Mouse (Mus musculus): ENCODE data around the gene Prkcz.

Gene Prkcz

DNA sequence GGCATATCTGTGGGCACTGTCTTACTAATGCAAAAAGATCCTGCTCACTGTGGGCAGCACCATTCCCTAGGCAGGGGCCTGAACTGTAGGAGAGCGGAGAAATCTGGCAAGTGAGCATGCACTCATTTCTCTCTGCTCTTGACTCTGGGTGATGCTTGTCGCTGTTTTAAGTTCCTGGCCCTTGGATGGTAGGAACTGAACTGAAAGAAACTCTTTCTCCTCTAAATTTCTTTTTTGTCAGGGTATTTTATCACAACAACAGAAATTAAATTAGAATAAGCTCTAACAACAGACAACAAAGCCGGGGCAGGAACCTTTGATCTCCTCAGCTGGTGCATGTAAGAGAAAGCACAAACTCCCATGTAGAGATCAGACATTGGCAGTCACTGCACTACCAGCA, 46.1 kb downstream of the Prkcz start:
- no peak for DNase-seq (ENCODE audit: low read depth, low spot score)

DNA sequence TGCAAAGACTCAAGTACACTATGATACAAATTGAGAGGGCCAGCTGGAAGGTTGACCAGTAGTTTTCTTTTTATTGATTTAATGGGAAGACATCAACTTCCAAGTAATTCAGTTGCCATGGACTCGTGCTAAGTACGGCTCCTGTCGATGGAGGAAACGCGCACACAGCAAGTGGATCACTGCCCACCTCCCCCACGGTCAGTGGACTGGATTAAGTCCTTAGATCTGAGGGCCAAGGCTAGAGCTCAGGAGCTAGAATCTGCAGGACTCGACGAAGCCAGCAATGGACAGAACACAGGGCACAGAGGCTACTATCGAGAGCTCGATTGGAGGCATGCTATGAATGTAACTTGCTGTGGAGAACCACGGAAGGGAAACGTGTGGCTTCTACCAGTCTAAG, 52.5 kb downstream of the Prkcz start:
- no peak for DNase-seq (ENCODE audit: low read depth, low spot score)

DNA sequence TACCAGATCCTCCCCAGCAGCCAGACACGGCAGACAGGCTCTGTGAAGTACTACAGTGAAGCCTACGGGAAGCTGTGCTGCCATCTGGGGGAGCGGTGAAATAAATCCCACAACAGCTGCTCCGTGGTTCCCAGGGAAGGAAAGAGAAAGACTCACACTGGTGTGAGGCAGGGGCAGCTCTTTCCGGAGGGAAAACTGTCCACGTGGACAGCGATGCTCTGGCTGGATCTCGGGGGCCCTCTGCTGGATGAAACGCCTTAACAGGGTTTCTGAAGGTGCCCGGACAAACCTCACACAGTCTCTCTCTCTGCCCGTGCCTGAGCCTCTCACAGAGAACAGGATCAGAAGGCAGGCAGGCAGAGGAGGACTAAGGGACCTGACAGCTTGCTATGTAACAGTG, 53.1 kb downstream of the Prkcz start:
- DNase-seq (ENCODE audit: low read depth, low spot score): peak; percentile 97

DNA sequence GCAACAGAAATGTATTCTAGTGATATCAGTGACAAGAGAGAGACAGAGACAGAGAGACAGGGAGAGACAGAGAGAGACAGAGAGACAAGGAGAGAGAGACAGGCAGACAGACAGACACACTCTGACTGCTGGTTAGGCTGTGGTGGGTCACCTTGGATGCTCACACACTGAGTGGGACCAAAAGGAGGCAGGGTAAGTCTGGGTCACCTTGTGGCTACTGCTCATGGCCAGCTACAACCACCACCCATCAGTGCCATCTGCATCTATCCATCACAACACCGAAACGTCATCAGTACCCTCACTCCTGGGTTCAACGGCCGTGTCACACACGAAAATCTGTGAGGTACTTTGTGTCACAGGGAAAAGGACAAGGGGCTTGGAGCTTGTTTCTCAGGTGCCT, 53.6 kb downstream of the Prkcz start:
- no peak for DNase-seq (ENCODE audit: low read depth, low spot score)

DNA sequence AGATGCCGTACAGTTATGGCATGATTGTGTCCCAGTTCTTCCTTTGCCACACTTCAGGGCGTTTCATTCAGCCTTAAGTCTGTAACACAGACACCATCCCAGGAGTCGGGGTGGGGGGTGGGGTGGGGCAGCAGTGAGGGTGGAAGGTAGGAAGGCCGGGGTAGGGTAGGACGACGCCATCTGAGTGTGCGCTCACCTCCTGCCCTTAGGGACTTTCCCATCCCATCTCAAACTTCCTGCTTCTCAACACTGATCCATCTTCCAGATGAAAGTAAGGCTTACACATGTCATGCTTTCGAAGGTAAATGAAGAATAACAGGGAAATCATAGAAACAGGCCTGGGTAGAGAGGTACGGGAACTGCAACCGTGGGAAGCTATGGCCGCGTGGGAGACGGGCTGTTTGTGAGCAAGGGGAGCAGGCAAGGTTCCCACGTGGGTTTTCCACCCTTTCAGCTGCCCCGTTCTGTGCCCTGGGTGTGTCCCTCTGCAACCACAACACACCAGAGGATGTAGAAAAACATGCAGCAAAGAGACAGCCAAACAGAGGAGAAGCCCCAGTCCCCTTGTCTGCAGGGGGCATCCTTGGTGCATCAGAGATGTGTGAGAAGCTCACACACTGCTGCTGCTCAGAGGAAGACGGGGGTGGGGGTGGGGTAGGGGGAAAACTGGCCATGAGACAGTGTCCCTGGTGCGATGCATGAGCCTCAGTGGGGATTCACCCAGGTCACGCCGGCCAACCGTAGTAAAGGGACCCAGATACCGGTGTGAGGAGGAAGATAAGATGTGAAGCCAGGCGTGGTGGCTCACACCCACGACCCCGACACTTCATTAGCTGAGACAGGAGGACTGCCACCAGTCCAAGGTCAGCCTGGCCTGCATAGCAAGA, 54.6 kb downstream of the Prkcz start:
- DNase-seq (ENCODE audit: low read depth, low spot score): no peak

DNA sequence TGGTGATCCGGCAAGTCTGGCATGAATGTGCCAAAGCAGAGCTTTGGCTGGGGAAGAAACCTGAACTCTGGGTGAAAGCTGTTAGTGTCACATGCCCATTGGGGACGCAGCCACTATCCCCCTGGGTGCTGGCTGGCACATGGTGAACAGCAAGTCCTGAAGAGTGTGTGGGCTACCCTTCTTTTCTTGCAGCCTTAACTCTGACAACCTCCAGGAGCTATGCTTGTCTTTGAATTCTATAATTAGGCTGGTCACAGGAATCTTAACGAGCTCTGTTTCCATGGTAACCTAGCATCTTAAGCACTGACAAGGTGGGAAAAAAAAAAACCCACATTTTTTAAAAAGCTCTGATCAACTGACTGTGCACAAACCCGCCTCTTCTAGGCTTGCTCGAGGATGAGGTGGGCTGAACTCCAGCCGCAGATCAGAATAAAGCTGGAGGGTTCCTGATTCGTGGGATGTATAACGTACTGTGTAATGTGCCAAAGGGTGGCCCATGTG, 55.6 kb downstream of the Prkcz start:
- DNase-seq (ENCODE audit: low read depth, low spot score): peak; percentile 95

DNA sequence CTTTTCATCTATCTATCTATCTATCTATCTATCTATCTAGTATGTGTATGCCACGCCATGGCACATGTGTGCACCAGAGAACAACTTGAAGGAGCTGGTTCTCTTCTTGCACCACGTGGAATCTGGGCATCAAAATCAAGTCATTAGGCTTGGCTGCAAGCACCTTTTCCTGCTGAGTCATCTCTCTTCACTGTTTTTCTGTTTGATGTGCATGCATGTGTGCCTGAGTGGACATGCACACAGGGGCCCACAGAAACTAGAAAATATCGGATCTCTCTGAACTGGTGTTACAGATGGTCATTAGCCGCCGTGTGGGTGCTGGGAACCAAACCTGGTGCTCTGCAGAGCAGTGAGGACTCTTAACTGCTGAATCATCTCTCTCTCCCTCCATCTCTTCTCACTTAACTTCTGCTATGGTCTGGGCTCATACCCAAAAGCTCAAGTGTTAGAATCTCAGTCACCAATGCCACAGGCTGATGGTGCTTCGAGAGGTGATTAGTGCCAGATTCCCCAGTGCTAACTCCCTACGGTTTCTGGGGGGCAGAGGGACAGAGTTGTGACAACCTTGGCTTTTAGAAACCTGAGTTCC, 56.6 kb downstream of the Prkcz start:
- DNase-seq (ENCODE audit: low read depth, low spot score): peak; percentile 75

DNA sequence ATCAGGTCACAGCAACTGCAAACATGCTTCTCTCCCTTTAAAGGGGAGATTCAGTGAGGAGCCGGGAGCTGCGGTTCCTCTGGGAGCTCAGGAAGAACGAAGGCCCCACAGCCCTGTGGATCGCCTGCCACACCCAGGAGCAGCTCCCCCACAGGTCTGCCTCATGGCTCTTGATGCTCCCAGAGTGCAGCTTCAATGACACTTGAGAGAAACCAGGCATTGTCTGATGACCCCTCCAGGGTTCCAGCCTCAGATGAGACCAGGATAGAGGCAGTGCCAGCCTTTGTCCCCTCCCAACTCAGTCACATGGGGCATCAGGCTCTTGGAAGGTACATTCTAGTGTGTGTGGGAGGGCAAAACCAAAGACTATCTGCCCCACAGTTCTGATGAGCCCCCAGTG, 59.2 kb downstream of the Prkcz start:
- DNase-seq (ENCODE audit: low read depth, low spot score): peak; percentile 72

DNA sequence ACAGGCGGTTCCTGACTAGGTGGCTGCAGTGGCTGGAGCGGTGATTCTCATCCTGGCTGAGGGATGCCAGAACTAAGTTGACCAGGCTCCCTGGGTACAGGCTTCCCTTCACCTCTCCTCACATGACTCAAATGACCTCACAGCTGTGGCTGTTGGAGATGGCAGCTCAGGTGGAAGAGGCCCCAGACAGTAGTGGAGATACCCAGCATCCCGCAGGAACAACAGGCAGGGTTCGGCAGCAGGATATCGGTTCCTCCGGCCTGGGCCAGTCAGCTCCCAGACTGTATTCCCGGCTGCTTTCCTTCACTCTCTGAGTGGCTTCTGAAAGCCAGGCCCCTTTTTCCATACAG, 60.1 kb downstream of the Prkcz start:
- DNase-seq (ENCODE audit: low read depth, low spot score): no peak

DNA sequence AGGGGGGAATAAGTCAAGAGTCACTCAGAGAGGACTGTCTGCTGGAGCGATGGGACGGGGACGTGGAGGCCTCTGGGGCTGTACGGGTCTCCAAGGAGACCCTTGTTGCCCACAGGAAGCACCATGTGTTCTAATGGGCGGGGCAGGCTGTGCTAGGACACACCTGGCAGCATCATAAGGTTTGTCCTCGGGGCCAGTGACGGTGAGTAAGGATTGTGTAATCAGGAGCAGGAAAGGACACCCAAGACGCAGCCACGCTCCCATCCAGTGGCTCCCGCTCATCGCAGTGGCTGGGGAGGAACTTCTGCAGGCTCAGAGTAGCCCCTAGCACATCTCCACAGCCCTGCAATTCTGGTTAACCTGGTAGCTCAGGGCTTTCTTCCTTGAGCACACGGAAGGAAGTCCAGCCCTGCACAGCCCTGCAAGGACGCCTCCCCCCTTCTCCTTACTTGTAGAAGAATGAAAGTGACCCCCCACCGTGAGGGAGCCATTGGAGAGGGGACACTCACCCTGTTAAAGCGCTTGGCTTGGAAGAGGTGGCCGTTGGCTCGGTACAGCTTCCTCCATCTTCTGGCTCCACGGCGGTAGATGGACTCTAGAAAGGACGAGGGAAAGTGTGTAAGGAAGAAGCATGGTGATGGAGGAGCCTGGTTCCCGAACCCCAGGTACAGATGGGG, 60.6 kb downstream of the Prkcz start:
- no peak for DNase-seq (ENCODE audit: low read depth, low spot score)

DNA sequence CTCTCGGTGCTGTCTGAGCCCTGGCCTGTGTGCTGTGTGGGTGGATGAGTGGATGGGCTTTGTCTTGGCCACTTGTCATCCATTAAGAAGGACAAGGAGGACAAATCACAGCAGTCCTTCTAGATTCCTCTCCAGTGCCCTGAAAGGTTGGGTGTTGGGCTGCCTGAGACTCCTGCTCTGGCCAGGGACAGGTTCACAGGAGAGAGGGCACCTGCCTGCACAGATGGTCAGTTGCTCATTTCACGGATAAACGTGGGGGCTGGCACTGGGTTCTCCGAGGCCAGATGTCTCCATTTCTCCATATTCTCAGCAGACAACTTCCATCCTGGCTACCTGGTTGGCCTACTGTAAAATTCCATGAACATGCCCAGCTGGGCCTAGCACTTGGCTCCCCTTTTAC, 62.3 kb downstream of the Prkcz start:
- DNase-seq (ENCODE audit: low read depth, low spot score): peak; percentile 97

DNA sequence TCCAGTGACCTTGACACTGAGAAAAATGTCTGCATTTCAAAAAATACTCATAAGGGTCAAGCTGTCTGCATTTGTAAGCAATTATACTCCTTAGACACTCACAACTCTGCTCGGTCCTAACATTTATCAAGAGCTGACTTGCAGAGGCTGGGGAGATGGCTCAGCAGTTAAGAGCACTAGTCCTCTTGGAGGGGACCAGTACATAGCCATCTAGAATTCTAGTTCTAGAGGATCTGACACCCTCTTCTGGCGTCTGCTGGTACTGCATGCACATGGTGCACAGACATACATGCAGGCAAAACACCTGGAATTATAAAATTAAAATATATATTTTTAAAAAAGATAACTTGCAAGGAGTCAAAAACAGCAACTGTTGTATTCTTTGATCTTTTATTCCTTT, 64.1 kb downstream of the Prkcz start:
- peak; percentile 69 for DNase-seq (ENCODE audit: low read depth, low spot score)

DNA sequence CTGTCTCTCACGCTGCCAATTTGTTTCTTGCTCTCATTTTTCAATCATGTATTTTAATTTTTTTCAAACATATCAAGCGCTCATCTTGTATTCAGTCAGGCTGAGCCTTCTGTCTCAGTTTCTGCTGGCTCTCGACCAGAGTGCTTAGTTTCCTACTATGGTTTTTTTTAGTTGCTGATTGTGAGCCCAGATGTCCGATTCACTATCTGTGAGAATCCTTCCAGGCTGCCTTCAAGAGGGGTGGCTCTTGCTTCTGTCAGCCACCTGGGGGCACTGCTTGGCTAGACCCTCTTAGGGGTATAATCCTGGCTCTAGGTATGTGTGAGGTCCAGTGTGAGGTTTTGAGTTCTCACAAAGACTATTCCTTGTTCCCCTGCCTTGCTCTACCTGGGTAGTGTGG, 65.2 kb downstream of the Prkcz start:
- DNase-seq (ENCODE audit: low read depth, low spot score): peak; percentile 96

DNA sequence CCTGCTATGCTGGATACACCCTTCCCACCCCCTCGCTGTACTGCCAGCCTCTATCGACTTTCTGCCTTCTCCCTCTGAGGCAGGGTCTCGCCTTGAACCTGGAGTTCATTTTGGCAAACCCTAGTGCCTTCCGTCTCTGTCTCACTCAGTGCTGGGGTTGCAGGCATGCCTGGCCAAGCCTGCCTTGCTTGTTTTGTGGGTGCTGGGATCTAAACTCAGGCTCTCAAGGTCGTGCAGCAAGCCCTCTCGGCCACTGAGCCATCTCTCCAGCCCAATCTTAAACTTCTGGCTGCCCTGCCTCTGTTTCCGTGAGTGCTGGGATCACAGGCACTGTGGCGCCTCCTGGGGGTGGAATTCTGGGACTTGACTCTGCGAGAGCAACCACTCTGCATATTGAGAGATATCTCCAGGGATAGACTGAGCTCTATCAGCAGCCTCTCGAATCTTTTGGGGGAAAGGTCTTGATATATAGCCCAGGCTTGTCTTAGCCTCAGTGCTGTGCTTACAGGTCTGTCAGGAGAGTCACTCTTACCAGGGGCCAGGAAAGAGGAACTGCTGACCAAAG, 66.1 kb downstream of the Prkcz start:
- peak; percentile 49 for DNase-seq (ENCODE audit: low read depth, low spot score)

DNA sequence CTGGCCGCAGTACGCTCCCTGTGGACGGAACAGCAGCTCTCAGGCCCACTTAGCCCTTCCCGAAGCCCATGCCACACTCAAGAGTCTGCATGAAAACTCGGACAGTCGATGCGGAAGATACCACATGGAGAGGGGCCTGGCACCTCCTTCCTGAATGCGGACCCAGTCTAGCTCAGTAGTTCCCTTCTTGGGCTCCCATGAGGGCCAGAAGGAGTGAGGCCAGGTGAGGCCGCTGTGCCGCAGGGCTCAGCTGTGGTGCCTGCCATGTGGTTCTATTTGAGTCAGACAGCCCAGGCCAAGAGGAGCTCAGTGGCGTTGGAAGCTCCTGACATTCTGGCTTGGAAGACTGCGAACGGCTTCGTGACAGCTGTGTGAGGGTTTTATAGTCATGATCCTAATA, 66.8 kb downstream of the Prkcz start:
- peak; percentile 65 for DNase-seq (ENCODE audit: low read depth, low spot score)

DNA sequence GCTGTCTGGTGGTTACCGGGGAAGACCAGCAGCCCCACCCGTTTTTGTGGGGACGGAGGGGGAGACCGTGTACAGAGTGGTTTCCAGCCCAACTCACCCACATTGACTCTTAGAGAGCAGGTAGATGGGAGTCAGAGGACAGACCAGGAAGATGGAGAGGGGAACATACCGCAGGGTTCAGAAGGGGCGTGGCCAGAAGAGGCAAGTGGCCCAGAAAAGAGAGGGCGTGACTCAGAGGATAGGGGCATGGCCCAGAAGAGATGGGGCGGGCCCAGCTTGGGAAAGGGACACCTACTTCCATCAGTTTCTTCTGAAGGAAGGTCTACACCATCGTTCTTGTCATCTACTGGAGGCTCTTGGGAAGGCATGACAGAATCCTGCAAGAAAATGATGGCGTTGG, 68.3 kb downstream of the Prkcz start:
- DNase-seq (ENCODE audit: low read depth, low spot score): no peak

DNA sequence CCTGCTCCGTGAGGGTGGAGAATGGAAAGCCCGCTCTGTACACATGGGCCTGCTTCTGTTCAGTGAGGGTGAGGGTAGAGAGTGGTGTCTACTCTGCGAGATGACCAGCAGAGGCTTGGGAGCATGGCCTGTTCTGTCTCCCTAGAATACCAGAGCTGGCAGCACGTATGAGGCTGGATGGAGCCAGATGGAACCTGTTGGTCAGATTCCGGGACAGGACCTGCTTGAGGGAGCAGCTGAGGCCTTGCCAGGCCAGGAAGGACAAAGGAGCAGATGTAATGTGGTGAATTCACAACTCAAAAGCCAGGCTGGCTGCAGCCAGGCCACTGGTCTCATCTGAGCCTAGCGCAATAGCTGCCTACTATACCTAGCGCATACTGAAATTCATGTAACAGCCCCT, 71.1 kb downstream of the Prkcz start:
- peak; percentile 97 for DNase-seq (ENCODE audit: low read depth, low spot score)

DNA sequence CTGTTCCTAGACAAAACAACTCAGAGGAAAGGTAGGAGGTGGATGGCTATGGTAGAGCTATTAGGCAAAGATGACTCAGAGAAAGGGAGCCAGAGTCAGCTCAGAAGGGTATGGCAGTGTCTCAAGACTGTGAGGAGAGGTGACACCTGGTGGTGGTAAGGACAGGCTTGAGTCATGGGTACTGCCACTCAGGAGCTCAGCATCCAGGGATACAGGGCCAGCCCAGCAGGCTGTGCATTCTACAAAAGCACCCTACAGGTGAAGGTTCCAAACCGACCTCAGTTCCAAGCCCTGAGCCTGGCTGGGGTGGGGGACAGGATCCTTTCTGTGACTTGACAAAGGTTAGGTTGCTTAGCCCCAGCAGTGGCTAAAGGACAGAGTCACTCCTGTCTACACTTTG, 72.6 kb downstream of the Prkcz start:
- DNase-seq (ENCODE audit: low read depth, low spot score): peak; percentile 89

DNA sequence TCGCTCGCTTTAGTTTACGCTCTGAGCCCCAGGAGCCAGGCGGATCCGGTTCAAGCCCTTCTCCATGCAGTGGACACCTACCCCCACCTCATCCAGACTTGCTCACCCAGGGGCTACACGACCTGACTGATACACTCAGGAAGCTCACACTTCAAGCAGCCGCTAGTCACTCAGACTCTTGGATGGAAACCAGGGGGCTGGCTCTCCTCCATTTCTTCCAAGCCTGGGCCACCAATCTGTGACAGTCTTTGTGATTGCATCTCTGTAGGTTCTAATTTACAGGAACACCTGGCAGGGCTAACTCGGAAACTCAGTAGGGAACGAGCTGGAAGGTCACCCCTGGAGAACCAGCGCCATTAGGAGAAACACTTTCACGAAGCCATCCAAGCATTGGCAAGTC, 73.4 kb downstream of the Prkcz start:
- peak; percentile 64 for DNase-seq (ENCODE audit: low read depth, low spot score)

DNA sequence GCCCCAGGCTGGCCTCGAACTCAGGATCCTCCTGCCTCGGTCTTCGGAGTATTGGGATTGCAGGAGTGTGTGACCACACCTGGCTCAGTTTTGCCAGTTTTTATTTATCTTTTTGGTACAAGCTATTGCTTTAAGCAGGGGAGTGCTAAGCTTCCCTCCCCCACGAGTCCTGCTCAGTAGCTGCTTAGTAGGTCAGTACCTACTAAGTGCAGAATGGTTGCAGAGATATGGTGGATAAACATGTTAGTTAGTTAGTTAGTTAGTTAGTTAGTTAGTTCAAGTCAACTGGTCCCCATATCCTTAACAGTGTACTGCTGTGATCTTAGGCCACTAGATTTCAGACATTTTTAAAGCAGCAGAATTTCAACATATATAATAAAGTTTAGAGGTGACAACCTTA, 75.1 kb downstream of the Prkcz start:
- DNase-seq (ENCODE audit: low read depth, low spot score): no peak

DNA sequence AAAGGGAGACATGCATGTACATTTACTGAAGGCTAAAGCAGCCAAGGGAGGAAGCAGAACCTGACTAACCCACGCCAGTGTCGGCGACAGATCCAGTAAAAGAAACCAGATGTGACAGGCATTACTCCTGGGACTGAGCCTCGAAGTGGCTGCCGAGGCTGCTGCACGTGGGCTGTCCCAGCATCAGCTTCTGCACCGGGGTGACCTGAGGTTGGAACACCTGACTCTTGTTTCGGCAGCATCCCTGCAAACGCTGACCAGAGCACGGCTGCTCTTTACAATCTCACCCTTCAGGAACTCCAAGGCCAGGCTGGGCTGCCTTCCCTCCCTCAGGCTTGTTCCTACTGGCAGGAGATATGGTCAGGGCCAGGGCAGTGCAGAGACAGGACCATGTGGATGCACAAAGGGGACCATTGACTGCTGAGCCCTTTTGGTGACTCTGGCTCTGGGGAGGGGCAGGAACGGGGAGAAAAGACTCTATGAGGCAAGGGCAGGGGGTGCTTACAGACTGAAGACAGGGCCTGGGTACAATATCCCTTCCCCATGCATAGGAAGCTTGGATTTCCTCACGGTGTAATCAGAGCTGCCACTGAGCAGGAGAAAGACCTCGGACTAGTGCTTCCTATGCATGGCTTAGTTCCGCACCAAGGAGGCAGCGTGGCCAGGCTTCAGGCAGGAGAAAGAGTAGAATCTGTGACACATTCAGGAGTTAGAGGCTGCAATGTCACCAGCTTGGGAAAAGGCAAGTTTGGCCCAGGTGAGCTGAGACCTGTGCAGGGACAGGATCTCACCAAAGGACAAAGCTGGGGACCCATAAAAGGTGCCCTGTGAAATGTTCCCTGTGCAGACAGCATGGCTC, 76.4 kb downstream of the Prkcz start:
- DNase-seq (ENCODE audit: low read depth, low spot score): peak; percentile 70

Data from brain, adult 2 months (tissue).